Mouse (Mus musculus) thymus, adult 2 months (tissue): ENCODE measurements around the gene Prkd3.

ENCODE experiments used
- CTCF ChIP-seq: fragments of 200-500 bp; IDR thresholded peaks from 2 replicates; pipeline ENCODE4 v1.5.1; 2012; ENCODE audit warnings: mild to moderate bottlenecking, control low read depth, low read length, moderate library complexity, borderline replicate concordance; ENCODE audit not compliant: control insufficient read depth, poor library complexity, insufficient read depth; ENCODE audit errors: extremely low read depth
- POLR2A ChIP-seq: fragments of 200-500 bp; IDR thresholded peaks from 2 replicates; pipeline ENCODE4 v1.6.1; 2012; ENCODE audit warnings: mild to moderate bottlenecking, low read length, control low read depth, moderate library complexity; ENCODE audit not compliant: control insufficient read depth, poor library complexity, insufficient read depth; ENCODE audit errors: extremely low read depth

DNA sequence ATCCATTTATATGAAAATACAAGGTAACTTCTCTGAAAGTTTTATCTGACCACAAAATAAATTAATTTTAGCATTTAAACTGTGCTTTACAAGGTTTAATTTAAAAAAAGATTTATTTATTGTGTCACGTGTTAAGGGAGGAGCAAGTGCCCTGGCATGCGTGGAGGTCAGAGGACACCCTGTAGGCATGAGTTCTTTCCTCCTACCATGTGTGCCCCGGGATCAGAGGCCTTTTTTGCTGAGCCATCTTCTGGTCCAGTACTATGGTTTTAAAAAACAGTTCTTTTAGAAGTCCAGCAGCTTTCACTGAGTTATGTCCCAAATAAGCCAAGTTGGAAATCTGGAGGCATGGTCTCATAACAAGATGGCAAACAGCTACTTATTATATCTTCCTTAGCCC, 36.9 kb downstream of the Prkd3 start:
- TF ChIP-seq POLR2A (no peak), CTCF (no peak)
